Mouse (Mus musculus) layer of hippocampus, adult 18-20 months (tissue): ENCODE data around the gene Fyn. TPM values are rescaled to one million over a fixed set of nuclear protein-coding genes. Genes with fewer than 3 reads are reported as not detected.

ENCODE experiments used
- DNase-seq, 2 experiments: peaks; one replicate each; pipeline ENCODE4 v3.0.0; 2022; ENCODE audit warnings: low spot score in 2 of 2
- total RNA-seq, 2 experiments: library from RNA; stranded (reverse); gene quantifications; 2 replicates each; pipeline ENCODE4 v1.2.3; 2021

The Fyn gene
- total RNA-seq, 2 experiments from 2014 or later: 115 to 118 TPM

DNA sequence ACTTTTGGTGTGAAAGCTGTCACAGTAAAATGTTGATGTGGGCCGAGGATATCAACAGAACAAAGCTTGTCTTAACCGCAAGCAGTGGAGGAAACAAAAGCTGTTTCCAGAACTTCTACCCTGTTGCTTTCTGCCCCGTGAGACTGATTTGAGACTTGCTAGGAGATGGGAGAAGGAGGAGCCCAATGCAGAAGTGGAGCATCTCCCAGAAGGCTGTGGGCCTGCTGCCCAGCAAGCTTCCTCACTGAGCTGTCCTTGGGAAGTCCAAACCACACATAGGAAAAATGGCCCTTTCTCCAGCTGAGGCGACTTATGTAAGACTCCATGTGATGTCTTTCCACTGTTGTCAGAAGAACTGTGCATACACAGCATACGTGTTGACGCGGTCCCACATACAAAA is 101.7 kb downstream of the Fyn start:
- DNase-seq: no peak

DNA sequence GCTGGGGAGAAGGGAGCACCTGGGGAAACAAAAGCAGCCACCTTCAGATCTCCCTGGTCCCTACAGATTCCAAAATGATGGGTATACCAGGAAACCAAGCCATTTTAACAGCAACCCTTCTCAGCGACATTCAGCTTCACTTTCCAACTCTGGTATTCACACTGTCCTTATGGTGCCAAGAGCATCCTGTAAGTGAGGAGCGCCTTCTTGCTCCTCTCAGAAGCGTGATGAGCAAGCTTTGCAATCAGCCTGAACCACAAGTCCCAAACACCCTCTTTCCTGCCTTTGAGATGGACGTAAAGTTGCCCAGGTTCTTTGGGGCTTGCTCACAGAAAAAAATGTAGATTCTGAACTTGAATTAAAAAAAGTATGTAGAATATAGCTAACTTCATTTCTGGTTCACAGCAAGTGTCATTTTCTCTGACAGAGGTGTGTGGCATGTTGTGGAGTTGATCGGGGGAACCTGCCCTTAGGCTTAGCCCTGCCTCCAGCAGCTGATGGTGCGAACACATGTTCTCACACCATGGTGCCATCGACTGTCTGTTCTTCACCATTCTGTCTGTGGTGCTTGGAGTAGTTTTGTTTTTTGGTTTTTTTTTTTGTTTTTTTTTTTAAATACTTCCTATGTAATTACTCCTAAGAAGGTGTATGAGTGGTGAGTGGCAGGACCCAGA is 102.5 kb downstream of the Fyn start:
- no peak for DNase-seq

DNA sequence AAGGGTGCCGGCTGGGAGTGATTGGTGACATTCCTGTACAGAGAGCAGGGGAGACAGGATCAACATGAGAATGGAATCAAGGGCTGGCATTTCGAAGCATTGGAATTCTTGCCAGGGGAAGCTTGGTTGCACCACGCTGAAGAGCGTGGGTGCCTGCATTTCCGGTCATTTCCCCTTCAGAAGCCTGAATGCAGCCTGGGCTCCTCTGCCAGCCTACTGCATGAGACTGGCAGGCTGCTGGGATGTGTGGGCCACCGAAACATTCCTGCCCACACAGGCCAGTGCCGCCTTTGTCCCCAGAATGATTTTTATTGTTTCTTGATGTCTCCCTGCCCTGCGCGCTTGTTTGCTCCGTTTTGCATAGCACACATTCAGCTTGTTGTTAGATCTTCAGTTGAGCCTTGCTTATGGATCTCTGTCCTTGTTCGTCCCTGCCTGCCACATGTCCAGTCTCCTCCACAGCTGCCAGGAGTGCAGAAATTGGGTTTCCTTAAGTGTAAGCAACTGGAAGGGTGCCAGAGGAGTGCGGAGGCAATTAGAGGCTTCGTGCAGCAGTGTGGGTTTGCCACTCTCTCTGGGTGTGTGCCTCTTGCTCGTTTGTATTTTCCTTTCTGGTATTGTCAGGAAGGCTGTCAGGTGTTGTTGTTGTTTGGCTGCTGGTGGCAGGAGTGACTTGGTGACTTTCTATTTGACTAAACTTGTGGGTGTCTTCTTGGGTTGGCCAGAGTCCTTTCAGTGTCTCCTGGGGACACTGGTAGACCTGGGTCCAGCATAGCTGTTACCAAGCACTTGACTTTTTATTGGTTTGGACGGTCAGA is 103.3 kb downstream of the Fyn start:
- DNase-seq: no peak

DNA sequence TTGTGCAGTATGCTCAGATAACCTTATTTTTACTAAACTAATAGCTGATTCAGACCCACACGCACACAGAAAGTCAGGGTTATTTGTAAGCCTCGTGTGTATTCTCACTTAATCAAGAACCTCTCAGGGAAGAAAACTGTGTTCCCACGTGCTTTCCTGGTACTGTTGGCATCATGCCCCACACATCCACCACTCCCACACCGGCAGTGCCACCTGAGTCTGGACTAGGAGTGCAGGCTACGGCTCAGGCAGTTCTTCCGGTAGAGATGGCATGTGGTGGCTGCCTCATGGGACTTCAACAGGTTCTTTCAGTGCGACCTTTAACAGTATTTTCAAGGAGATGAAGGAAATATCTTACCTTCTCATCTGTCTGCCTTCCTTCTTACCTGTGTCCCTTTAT is 104.3 kb downstream of the Fyn start:
- no peak for DNase-seq

DNA sequence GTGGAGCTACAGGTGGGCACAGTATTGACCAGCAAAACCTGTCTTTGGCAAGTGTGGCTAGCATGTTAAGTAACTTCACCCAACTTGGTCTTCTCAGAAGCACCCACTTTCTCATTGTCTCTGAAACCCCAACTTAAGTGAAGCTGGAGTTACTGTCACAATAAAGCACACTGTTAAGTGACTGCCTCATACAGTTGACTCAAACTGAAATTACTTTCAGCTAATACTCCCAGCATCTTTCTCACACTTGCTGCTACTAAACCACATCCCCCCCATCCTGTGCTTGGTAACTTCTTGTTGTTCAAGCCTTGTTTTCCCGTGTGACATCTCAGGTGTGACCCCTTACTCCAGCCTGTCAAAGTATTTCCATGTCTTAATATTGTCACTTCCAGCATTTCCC is 110.7 kb downstream of the Fyn start:
- DNase-seq: no peak

DNA sequence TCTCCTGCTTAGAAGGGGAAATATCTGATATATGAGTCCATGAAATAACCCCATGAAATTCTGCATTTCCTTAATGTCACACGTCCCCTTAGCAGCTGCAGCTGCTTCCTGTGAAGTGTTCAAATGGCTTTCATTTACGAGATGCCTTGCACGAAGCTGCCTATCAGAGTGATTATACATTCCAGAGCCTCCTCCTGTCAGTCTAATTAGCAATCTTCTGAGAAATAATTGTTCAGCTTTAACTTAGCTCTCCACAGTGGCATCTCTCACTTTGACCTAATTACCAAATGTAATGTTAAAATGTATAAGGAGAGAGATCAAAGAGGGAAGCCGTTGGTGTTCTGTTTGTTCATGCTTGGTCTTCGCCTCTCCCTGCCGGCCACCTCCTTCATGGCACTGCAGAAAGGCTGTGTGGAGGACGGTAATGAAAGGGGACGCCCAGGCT is 115.7 kb downstream of the Fyn start:
- DNase-seq: no peak

DNA sequence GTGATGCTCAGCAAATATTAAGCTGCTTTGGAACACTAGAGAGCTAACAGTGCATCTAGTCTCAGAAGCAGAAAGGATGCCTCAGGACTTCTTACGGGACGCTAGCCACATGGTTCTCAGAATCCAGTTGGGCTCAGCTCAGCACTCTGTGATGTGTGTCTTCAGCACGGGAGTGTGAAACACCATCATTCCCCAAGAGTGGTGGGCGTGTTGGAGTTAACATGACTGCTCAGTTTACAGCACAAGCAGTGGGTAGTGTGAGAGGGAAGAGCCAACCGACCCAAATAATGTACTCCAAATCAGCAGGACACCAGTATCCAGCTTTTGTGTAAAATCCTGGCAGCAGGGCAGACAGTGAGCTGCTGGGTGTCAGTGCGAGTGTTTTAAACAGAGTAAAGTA is 116.2 kb downstream of the Fyn start:
- DNase-seq: no peak

DNA sequence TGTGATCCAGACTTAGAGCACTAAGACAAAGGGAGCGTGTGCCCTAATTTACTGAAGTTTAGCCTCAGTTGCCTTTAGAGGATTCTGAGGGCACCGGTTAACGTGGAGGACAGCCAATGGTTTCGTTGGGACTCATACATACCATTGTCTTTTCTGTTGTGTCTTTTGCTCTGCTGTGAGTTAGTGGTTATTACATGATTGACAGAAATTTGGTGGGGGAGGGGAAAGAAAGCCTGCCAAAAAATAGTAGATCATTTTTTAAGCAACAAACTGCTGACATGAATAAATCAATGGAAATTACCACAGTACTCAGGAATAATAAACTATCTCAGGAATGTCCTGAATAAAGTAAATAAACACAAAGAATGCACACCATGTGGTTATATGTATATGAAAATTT is 117.3 kb downstream of the Fyn start:
- no peak for DNase-seq

DNA sequence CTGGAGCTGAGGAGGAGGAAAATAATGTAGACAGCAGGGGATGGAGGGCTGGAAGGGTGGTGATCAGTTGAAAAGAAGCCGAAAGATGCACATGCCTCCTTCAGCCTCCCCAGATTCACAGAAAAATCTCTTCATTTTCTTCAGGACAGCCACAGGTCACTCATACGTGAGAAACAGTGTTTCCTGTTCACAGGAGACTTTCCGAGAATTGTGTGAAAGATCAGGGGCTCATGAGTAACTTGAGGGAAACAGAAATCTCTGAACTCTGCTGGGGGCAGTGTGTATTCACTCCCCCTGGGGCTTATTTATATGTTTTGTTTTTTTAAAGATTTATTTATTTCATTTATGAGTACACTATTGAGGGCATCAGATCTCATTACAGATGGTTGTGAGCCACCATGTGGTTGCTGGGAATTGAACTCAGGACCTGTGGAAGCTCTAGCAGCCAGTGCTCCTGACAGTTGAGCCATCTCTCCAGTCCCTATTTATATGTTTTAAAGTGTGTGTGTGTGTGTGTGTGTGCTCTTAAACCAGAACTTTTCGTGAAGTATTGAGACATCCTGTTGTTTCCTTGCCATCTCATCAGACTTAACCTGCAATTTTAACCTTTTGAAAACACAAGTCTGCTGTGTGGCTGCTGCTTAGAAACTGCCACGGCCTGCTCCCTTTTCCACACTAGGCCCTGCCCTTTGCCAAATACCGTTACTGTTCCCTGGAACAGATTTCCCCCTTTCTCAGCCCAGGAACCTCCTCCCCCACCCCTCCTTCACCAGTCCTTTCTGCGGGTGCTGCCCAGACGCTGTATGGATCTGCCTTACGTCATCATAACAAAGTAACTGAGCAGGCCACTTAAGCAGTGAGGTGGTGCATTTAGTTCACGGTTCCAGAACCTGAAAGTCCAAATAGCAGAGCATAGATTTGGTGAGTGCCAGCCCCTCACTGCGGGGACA is 118.1 kb downstream of the Fyn start:
- DNase-seq: no peak

DNA sequence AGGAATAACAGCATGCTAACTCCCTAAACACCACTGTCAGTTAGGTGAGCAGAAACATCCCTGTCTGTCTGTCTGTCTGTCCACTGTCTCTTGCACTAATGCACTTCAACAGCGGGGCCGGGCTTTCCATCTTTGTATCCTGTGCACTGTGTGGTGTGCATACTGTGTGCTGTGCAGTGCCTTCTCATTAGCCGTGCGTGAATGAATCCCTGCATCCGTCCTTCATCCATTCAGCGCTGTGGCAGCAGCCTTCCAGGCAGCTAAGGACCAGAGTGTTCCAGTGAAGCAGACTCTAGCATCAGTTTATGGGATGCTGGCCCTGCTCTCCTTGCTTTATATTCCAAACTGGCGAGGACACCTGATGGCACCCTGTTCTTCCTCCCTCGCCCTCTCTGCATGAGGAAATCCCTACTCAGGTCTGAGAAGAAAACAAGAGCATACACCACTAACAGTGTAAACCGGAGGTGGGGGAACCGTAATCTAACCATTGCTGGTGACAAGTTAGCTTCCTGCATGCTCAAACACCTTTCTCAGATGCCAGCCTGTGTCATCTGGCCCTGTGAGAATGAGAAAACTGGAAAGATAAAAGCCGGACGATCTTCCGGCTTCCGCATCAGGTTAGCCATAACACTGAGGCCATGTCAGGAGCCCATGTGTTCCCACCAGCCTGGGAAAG is 119.2 kb downstream of the Fyn start:
- DNase-seq: no peak

DNA sequence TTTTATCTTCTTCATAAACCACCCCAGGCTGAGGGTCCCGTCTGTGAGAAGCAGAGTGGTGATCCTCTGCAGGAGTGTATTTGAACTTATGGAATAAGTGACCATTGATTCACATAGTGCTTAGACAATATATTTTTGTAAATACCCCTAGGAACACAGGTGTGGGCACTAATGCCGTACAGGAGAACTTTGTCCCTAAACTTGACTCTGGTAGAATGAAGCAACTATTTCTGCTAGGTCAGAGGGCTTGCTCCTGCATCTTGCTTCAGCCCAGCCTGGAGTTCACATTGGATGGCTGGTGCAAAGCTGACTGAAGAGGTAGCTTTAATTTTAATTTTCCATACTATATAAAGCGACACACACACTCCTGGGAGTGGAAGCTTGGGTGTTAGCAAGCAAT is 119.9 kb downstream of the Fyn start:
- no peak for DNase-seq

DNA sequence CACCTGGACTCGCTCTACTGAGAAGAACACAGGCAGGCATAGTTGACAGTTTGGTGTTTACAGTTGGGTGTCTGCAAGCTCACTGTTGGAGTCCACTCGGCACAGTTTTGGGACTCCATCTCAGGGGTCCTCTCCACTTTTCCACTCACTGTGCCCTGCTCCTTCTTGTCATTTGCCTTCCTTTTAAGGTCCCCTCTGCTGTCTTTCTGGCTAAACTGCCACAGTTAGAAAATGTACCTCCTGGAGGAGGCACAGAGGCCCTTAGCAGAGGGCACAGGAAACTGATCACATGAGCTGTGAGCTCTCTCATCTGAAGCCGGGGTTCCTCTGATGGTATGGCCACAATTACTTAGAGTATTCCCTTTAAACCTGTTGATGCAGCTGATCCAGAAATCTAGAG is 120.3 kb downstream of the Fyn start:
- no peak for DNase-seq

DNA sequence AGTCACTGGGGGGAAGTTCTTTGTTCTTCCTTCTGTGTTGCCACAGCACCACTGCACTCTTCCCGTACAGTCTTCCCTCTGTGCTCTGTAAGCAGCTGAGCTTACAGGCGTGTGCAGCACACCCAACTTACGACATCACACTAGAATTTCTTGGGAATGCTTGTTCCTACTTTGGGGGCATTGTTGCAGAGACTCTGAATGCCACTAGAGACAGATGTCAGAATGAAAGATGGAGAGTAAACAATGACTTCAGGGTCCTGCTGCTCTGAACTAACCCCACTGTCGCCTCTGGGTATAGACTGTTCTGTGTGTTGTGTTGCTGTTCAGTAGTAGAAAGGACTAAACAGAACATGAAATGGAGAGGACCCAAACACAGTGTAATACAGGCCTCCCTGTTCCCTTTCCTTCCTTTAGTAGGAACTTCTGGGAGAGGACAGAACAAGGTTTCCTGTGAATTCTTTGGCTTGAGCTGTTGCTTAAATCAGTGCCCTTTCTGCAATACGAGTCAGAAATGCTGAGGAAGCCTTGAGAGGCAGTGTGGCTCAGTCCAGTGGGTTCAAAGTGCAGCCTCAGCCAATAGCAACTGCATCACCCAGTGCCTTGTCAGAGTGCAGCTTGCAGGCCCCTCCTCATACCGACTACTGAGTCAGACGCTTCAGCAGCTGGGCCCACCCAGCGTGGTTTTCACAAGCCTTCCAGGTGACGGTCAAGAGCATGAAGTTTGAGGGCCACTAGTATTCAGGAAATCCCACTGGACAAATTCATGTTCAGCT is 121.9 kb downstream of the Fyn start:
- no peak for DNase-seq

DNA sequence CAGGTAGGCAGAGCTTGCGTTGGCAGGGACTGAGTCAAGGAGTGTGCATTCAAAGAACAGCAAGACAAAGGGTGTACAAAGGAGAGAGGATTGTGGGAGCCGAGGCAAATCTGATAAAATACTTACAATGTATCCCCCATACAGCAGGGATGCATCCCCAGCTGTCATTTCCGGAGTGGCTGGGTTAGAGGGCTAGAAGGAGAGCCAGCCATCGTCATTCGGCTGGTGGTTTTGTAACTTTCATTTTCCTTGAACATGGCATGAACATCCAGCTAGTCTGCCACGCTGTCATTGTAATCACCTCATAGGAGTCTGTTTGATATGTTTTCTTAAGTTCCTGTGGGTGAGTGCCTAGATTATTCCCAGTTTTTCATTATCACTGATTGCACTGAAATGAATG is 123.5 kb downstream of the Fyn start:
- no peak for DNase-seq

DNA sequence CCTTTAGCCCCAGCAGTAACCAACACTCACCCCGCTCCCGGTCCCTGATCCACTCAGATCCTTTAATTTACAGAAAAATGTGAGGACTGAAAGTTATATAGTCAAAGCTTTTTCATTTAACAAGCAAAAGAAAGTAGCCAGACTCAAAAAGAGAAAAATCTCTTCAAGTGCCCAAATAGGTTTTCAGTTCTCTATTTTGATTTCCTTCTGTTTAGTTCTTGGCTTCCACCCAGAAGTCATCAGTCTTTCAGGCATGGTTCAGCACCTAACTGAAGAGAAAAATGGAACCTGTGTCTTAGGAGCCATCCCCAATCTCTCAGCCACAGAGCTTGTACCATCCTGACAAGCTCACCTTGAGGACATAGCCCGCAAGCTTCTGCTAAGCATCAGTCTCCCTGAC is 124.4 kb downstream of the Fyn start:
- no peak for DNase-seq

DNA sequence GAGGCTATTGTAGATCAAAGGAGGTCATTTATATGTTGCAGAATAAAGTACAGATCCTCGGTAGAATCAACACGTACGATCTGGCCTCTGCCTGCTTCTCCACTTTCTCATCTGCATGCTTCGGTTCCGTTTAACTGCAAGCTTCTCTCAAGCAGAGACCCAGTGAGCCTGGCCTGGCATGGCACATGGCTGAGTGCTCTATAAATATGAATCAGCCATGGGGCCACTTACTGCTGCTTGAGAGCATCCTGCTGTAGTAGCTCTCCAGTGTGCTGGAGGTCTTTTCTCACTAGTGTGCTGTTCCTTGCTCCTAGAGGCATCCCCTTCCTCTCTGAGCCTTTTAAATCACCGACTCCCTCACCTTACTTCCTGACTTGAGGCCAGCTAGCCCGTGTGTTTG is 130.0 kb downstream of the Fyn start:
- DNase-seq: no peak

DNA sequence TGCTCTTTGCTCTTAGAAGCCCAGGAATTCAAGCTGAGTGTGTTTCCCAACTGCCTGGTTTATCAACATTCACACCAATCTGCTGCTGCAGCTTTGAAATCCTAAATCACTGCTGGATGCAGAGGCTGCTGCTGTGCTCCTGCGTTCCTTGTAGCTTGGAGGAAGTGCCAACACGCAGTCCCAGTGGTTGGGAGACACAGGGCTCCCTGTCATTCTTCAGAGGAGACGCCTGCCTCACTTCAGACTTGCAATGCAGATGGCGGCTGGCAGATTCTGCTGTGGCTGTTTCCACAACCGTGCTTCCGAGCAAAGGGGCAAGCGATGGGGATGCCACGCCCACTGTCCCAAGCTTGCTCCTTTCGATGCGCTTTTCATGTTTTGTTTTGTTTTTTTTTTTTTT is 132.9 kb downstream of the Fyn start:
- DNase-seq: no peak

DNA sequence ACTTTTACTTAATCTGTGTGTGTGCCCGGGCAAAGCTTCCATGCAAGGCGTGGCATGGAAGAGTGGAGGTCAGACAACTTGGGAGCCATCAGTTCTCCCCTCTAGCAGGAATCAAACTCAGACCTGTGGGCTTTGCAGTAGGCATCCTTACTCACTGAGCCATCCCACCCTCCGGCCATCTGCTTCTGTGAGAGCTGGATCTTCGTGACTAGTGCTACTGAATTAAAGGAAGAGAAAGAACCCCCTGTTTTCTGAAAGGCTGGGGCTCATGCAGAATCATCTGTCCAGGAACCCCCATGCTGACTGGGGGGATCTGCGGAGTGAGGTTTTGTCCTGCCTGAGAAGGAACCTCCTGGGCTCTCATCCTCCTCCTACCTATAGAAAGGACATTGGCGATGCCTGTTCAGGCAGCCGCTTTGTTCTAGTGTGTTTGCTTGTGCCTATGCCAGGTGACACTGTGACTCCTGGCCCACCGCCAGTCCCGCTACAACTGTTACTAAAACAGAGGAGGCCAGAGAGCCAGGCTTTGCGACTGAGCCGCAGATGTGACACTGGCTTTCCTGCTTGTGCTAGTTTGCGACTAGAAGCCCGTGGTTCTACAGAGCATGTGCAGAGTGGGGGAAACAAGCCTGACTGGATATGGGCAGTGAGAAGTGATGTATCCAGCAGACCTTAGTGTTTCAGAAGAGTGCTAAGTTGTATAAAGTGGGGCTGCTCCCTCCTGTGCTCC is 133.5 kb downstream of the Fyn start:
- DNase-seq: peak in 1 of 2 experiments; percentile 41

DNA sequence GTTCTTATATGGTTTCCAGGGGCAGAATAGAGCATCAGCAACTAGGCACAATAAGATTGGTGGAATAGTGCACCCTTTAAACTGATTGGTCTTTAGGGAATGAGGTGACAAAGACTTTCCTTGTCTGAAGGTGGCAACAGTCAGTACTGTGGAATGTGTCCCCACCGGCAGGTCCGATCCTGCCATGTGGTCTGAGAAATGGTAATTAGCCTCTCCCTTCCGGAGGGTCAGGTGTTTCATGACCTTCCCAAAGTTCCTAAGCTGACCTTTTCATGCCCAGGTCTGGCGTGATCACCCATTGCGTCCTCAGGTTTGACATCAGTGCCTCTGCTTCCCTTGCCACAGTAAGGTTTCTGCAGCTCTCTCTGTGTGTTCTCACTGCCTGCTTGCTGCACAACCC is 134.7 kb downstream of the Fyn start:
- no peak for DNase-seq

DNA sequence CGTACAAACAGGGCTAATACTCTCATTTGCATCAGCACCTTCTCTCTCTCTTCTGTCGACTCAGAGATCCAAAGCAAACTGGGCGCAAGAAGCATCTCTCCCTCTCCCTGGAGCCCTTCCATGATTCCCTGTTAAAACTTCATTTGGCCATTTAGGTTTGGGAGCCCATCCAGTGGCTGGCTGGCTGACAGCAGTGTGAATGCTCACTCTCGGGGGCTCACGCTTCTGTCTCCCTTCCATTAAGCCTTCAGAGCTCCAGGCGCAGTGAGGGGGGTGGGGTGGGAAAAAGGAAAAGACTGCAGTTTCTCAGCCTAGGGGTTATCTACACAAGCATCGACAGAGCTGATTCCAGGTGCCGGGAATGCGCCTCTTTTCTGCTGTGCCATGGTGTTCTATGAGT is 136.4 kb downstream of the Fyn start:
- DNase-seq: no peak
